Mouse (Mus musculus) testis, adult 2 months (tissue): ENCODE results near the gene Agpat3.

ENCODE experiments used
- CTCF ChIP-seq: fragments of 200-500 bp; IDR thresholded peaks from 2 replicates; pipeline ENCODE4 v1.5.1; 2012; ENCODE audit warnings: low read depth, mild to moderate bottlenecking, inconsistent platforms, low read length, moderate library complexity; ENCODE audit not compliant: control insufficient read depth, insufficient read depth, insufficient replicate concordance
- POLR2A ChIP-seq: fragments of 200-500 bp; IDR thresholded peaks from 2 replicates; pipeline ENCODE4 v1.6.1; 2012; ENCODE audit warnings: low read depth, mild to moderate bottlenecking, inconsistent platforms, low read length, moderate library complexity; ENCODE audit not compliant: control insufficient read depth

GRCm38 (mm10) chr10:78245225-78245547, 107.1 kb downstream of the Agpat3 start:
- TF ChIP-seq CTCF (no peak), POLR2A (no peak)
